Mouse (Mus musculus) thymus, postnatal 0 days (tissue): ENCODE measurements around the gene Olfr873. TPM values are rescaled to one million over a fixed set of nuclear protein-coding genes. Genes with fewer than 3 reads are reported as not detected.
"Not testable (repeated sequence)": the region's sequence is repeated elsewhere in the genome, so short reads cannot be mapped to it uniquely, and the experiment has no call there.

Source experiments
- DNase-seq: peaks from one replicate; pipeline ENCODE4 v3.0.0-alpha.2; 2015; ENCODE audit warnings: low spot score
- polyA plus RNA-seq: library from polyadenylated mRNA; unstranded; fragments of >200 nt; fragmentation: Nextera tagmentation; extraction: Ambion mirVana; gene quantifications from 2 replicates; pipeline ENCODE4 v1.2.1, GENCODE M21; 2015

Olfr873 gene
- polyA plus RNA-seq: not detected in 2 replicates

DNA sequence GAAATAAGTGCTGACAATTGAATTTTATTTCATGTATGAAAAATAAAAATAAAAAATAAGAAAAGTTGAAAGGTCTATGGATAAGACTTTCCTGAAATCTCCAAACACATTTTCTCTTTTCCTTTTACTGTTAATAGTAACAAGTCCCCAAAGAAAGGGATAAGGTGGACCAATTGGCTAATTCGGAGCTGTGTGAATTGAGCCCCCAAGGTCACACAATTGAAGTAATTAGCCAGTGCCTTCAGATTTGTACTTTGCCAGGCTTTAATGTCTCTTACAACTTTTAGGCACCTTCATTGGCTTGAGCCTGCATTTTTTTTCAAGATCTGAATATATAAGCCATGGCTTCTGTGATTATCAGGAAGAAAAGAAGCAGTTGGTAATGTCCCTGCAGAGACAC is at the start of gene Olfr873:
Gene Olfr873 (plus strand): TSS at position 301 of the 400 bp plus-strand sequence.
- DNase-seq: no peak

DNA sequence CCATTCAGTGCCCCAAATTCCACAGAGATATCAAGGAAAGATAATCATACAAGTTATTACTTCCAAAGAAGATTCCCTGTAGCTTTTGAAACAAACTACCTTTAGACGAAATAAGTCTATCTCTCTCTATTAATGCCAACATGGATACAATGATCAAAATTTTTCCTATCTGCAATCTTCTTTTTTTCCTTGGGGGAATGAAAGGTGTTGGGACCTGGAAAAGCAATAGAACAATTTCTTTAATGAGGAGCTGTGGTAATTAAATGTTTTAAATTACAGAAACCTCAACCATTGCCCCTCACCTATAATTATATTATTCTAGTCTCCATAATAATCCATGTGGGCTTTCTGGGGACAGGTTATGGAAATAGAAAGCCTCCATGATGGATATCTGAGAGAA is 16.3 kb upstream of the Olfr873 start, which contains the start of gene Olfr39:
Gene Olfr39 (plus strand): TSS at position 301 of the 400 bp plus-strand sequence.
- no peak for DNase-seq

DNA sequence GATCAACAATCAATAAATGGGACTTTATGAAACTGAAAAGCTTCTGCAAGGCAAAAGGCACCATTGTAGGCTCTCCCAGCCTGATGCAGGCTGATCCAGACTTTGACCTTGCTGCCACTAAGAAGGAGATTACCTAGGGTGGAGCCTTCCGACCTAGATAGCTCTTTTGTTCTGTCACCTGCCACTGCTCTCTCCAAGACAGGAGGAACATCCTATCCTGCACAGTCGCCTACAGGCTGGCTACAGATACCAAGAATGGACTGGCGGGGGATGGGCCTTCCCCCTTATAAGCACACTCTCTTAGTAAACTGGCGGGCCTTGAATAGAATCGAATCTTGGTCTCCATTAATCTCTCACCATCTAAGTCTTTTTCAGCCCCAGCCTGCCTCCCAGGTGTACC is 2.8 kb upstream of the Olfr873 start:
- DNase-seq: not testable (repeated sequence)

DNA sequence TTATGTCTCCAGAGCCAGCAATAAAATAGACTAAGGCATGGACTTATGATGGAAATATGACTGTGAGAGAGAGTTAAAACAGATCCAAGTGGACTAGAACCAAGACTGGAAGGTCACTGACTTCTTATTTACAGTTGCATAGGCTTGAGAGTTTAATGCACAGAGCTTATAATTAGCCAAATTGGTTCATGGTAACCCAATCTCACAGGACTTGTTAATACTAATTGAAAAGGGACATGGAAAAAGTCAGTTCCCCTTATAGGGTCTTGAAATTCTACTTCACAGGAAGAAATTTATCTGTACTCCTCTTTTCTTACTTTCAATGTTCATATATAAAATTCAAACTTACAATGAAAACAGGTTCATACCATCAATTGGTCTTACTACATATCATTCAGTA is 37.7 kb downstream of the Olfr873 start, which contains the start of gene Olfr18:
Gene Olfr18 (minus strand): TSS at position 101 of the 400 bp plus-strand sequence.
- no peak for DNase-seq

DNA sequence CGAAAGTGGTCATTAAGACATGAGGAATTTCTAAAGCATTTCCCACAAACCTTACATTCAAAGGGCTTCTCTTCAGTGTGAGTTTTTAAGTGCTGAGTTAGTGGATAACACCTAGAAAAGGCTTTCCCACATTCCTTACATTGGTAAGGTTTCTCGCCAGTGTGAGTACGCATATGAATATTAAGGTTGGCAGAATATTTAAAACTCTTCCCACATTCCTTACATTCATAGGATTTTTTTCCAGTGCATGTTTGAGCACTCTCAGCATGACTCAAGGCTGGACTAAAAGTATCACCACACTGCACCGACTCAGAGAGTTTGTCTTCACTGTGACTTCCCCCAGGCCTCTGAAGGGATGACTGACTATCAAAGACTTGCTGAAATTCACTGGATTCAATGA is 50.2 kb downstream of the Olfr873 start:
- DNase-seq: no peak

Other genes with a start within 250 kb of the Olfr873 start
- gene Olfr867, start 241.0 kb upstream of the Olfr873 start, polyA plus RNA-seq: not detected in 2 replicates
- not detected in 2 replicates for gene Olfr868, start 199.9 kb upstream of the Olfr873 start, polyA plus RNA-seq
- gene Olfr869, start 169.5 kb upstream of the Olfr873 start, polyA plus RNA-seq: not detected in 2 replicates
- not detected in 2 replicates for gene Olfr870, start 124.5 kb upstream of the Olfr873 start, polyA plus RNA-seq
- gene Olfr871, start 86.3 kb upstream of the Olfr873 start, polyA plus RNA-seq: not detected in 2 replicates
- gene Olfr872, start 61.4 kb upstream of the Olfr873 start, polyA plus RNA-seq: not detected in 2 replicates
- gene Olfr39, start 16.2 kb upstream of the Olfr873 start, polyA plus RNA-seq: not detected in 2 replicates
- 0.04 TPM in 1 of 2 replicates, not detected in the other for gene Olfr18, start 37.6 kb downstream of the Olfr873 start, polyA plus RNA-seq
- 64.2 and 71.1 TPM in 2 replicates for gene Zfp560, start 86.6 kb downstream of the Olfr873 start, polyA plus RNA-seq
- 15.4 and 16.3 TPM in 2 replicates for gene Zfp26, start 161.6 kb downstream of the Olfr873 start, polyA plus RNA-seq
- gene Zfp426, start 194.2 kb downstream of the Olfr873 start, polyA plus RNA-seq: 14.7 and 18.1 TPM in 2 replicates
- 52.5 and 69.8 TPM in 2 replicates for gene Zfp266, start 222.9 kb downstream of the Olfr873 start, polyA plus RNA-seq